Mouse (Mus musculus) CH12.LX (cell line): ENCODE measurements around the gene Chd9. TPM values are rescaled to one million over a fixed set of nuclear protein-coding genes. Genes with fewer than 3 reads are reported as not detected.

Experiments
- DNase-seq: peaks from one replicate; pipeline ENCODE4 v3.0.0-alpha.2; 2013; ENCODE audit errors: extremely low read depth
- H3K27ac ChIP-seq: 2 replicates; pipeline ENCODE4 v1.5.1; 2012; ENCODE audit warnings: low read depth, mild to moderate bottlenecking, control low read depth, moderate library complexity; ENCODE audit not compliant: insufficient read depth
- H3K27me3 ChIP-seq: replicated peaks from 2 replicates; pipeline ENCODE3; 2012; ENCODE audit warnings: inconsistent platforms
- H3K36me3 ChIP-seq, 2 experiments: replicated peaks in 1 of 2; 2 replicates each; pipeline versions ENCODE3 to v1.6.1; 2012; ENCODE audit warnings: inconsistent platforms in 1 of 2, low read length in 1 of 2, mild to moderate bottlenecking in 1 of 2, mixed read lengths in 1 of 2, moderate library complexity in 1 of 2; ENCODE audit not compliant: control insufficient read depth in 1 of 2, insufficient read depth in 1 of 2
- H3K4me1 ChIP-seq, 2 experiments: 2 replicates each; pipeline ENCODE4 v1.6.1; 2012; ENCODE audit warnings: inconsistent platforms in 1 of 2, moderate library complexity in 1 of 2; ENCODE audit not compliant: insufficient read depth in 2 of 2, control insufficient read depth in 1 of 2
- H3K4me2 ChIP-seq: 2 replicates; pipeline ENCODE4 v1.6.1; 2012; ENCODE audit warnings: low read depth, mild to moderate bottlenecking, control low read depth; ENCODE audit not compliant: poor library complexity, insufficient read depth, severe bottlenecking
- H3K4me3 ChIP-seq, 3 experiments: fragments of 150-350 bp in 1 of 3; sonication (generic) in 1 of 3; replicated peaks in 1 of 3; 2 replicates each; pipeline versions ENCODE3 to v1.5.1; 2011 to 2012; ENCODE audit warnings: low read depth in 2 of 3, low read length in 2 of 3, mild to moderate bottlenecking in 2 of 3, moderate library complexity in 2 of 3, control low read depth in 1 of 3, improper control_type of control experiment in 1 of 3, inconsistent platforms in 1 of 3, mixed read lengths in 1 of 3; ENCODE audit not compliant: poor library complexity in 1 of 3
- H3K79me2 ChIP-seq: replicated peaks from 2 replicates; pipeline ENCODE4 v1.6.1; 2012; ENCODE audit warnings: mild to moderate bottlenecking, moderate library complexity; ENCODE audit not compliant: control insufficient read depth, poor library complexity, insufficient read depth, severe bottlenecking; ENCODE audit errors: extremely low read depth
- H3K9ac ChIP-seq: 2 replicates; pipeline ENCODE4 v1.6.1; 2012; ENCODE audit warnings: low read depth, mild to moderate bottlenecking, control low read depth, moderate library complexity; ENCODE audit not compliant: insufficient read depth
- H3K9me3 ChIP-seq: replicated peaks from 2 replicates; pipeline ENCODE3; 2012; ENCODE audit warnings: low read length, inconsistent platforms, mixed read lengths
- BHLHE40 ChIP-seq: IDR thresholded peaks from 2 replicates; pipeline ENCODE4 v1.6.1; 2011; ENCODE audit warnings: mild to moderate bottlenecking, low read depth, low read length, improper control_type of control experiment
- CHD1 ChIP-seq: IDR thresholded peaks from 2 replicates; pipeline ENCODE4 v1.6.1; 2012; ENCODE audit warnings: low read depth, low read length, improper control_type of control experiment, inconsistent platforms
- CHD2 ChIP-seq: IDR thresholded peaks from 2 replicates; pipeline ENCODE4 v1.6.1; 2011; ENCODE audit warnings: low read length, improper control_type of control experiment
- CTCF ChIP-seq, 2 experiments: IDR thresholded peaks in 1 of 2; conservative IDR thresholded peaks in 1 of 2; 2 replicates each; pipeline ENCODE4 v1.5.1; 2011 to 2012; ENCODE audit warnings: low read depth in 2 of 2, low read length in 2 of 2, improper control_type of control experiment in 1 of 2, inconsistent platforms in 1 of 2, mild to moderate bottlenecking in 1 of 2, moderate library complexity in 1 of 2
- ELF1 ChIP-seq: IDR thresholded peaks from 2 replicates; pipeline ENCODE4 v1.6.1; 2014; ENCODE audit warnings: low read depth, mild to moderate bottlenecking, inconsistent platforms, low read length, improper control_type of control experiment
- MAFK ChIP-seq: IDR thresholded peaks from 2 replicates; pipeline ENCODE4 v1.6.1; 2011; ENCODE audit warnings: low read length, improper control_type of control experiment; ENCODE audit not compliant: insufficient replicate concordance
- MAZ ChIP-seq: IDR thresholded peaks from 2 replicates; pipeline ENCODE4 v1.6.1; 2012; ENCODE audit warnings: low read depth, mild to moderate bottlenecking, inconsistent platforms, low read length, improper control_type of control experiment, moderate library complexity
- MXI1 ChIP-seq: IDR thresholded peaks from 2 replicates; pipeline ENCODE4 v1.6.1; 2011; ENCODE audit warnings: mild to moderate bottlenecking, low read depth, low read length, improper control_type of control experiment
- MYC ChIP-seq: IDR thresholded peaks from 2 replicates; pipeline ENCODE4 v1.6.1; 2011; ENCODE audit warnings: low read depth, mild to moderate bottlenecking, improper control_type of control experiment, low read length
- NRF1 ChIP-seq: IDR thresholded peaks from 2 replicates; pipeline ENCODE4 v1.6.1; 2014; ENCODE audit warnings: low read depth, mild to moderate bottlenecking, inconsistent platforms, low read length, improper control_type of control experiment, moderate library complexity
- POLR2A ChIP-seq: IDR thresholded peaks from 2 replicates; pipeline ENCODE4 v1.6.1; 2011; ENCODE audit warnings: low read depth, mild to moderate bottlenecking, improper control_type of control experiment, low read length
- RAD21 ChIP-seq: IDR thresholded peaks from 2 replicates; pipeline ENCODE4 v1.6.1; 2011; ENCODE audit warnings: low read depth, mild to moderate bottlenecking, low read length, improper control_type of control experiment, moderate library complexity
- SIN3A ChIP-seq: IDR thresholded peaks from 2 replicates; pipeline ENCODE4 v1.6.1; 2012; ENCODE audit warnings: low read length, improper control_type of control experiment, inconsistent platforms
- SMC3 ChIP-seq: IDR thresholded peaks from 2 replicates; pipeline ENCODE4 v1.6.1; 2011; ENCODE audit warnings: low read depth, low read length, improper control_type of control experiment
- UBTF ChIP-seq: IDR thresholded peaks from 2 replicates; pipeline ENCODE4 v1.6.1; 2012; ENCODE audit warnings: low read depth, mild to moderate bottlenecking, inconsistent platforms, low read length, improper control_type of control experiment, moderate library complexity
- ZKSCAN1 ChIP-seq: IDR thresholded peaks from 2 replicates; pipeline ENCODE4 v1.6.1; 2012; ENCODE audit warnings: low read depth, inconsistent platforms, low read length, improper control_type of control experiment, borderline replicate concordance
- ZMIZ1 ChIP-seq: IDR thresholded peaks from 2 replicates; pipeline ENCODE4 v1.6.1; 2012; ENCODE audit warnings: low read depth, mild to moderate bottlenecking, inconsistent platforms, low read length, improper control_type of control experiment
- dilution Hi-C: fragments of 300-500 bp; cut with MboI; formaldehyde crosslinking; loops from 2 replicates; pipeline ENCODE4 v1.14.3; 2020; ENCODE audit warnings: low sequenced_read_pairs; ENCODE audit not compliant: extremely low pct_unique_long_range_greater_than_20kb, extremely low pct_ligation_motif_present
- in situ Hi-C: fragments of 300-500 bp; cut with MboI; formaldehyde crosslinking; loops from 3 replicates; pipeline ENCODE4 v1.14.3; 2019; ENCODE audit warnings: low sequenced_read_pairs, low pct_ligation_motif_present, low pct_unique_long_range_greater_than_20kb, mixed read lengths
- polyA plus RNA-seq: library from polyadenylated mRNA; unstranded; fragments of >175 nt; gene quantifications from 2 replicates; pipeline ENCODE4 v1.2.1, GENCODE M21; 2012; ENCODE audit warnings: low read depth; ENCODE audit not compliant: insufficient read length
- total RNA-seq, 2 experiments: library from RNA; depleted of rRNA; stranded (reverse); fragments of 300-350 nt in 1 of 2; fragments of >200 nt in 1 of 2; gene quantifications; 2 replicates each; pipeline ENCODE4 v1.2.3; 2012 to 2014

Gene Chd9
- total and polyA plus RNA-seq, 3 experiments: 12.7 to 188 (median 15.1) TPM

DNA sequence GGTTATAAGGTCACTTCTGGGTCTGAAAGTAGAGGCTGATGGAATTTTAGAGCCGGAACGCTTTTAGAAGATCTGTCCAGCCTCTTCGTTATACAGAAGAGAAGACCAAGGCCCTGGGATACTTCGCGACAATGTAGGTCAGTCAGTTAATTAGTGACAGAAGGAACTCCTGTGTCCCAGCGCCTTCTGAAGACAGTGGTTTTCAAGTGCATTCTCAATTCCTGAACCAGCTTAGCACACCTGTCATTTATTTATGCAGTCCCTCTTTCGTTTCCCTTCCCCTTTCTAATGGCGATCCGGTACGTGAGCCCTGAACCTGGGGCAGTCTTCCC, 79.3 kb downstream of the Chd9 start (continued):
- no peak; the same call in 1 of the 2 replicates for TF ChIP-seq MYC
- no peak for TF ChIP-seq CHD1

DNA sequence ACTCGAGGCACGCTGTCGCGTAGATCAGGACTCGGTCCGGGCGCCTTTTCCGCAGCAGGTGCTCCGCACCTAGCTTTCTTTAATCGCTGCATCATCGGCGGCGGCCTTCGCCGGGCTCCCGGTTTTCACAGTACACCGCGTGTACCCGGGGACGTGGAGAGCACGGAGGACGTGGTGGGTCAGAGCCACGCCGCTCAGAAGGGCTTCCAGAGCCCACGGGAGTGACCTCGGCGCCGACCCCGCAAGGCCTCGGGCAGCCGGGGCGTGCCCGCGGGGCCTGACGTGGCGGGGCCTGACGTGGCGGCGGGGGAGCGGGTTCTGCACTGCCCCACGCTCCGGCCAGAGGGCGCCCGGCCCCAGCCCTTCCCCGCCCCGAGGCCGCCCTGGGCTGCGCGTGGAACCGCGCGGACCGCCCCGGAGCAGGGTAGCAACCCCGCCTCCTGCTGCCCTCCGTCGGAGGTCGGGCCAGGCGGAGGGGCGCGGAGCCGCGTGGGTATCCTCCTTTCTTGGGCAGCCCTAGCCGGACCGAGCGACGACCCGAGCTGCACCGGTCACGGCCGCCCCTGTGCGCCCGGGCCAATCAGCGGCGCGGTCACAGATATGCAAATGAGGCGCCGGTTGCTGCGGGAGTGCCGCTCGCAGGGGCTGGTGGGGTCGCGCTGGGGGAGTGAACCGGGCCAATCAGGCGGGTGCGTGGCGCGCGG, 79.8 kb downstream of the Chd9 start:
- H3K36me3 ChIP-seq: no peaks in the 10 kb centered on the region
- in situ Hi-C loops (no loop called here), dilution Hi-C loops (no loop called here)
- peaks cover 8% of the 10 kb centered on the region; the same call in 1 of the 2 replicates for H3K79me2 ChIP-seq
- no peaks in the 10 kb centered on the region for H3K27me3 ChIP-seq
- H3K9me3 ChIP-seq: no peaks in the 10 kb centered on the region
- H3K4me2 ChIP-seq: peak overlapping the region; percentile 92
- peaks cover 0 to 14% of the 10 kb centered on the region in 2 experiments; a peak in 2 of 4 replicates for H3K4me1 ChIP-seq
- peak overlapping the region; percentile 70 for H3K9ac ChIP-seq
- H3K4me3 ChIP-seq: peak overlapping the region; percentile 69 to 88 (median 74)
- TF ChIP-seq CHD2: no peak
- TF ChIP-seq UBTF: peak; percentile 87
- peak; percentile 29 for TF ChIP-seq RAD21
- peak; percentile 51; the same call in 1 of the 2 replicates for TF ChIP-seq NRF1
- TF ChIP-seq ZKSCAN1: no peak
- peak; percentile 60; the same call in 1 of the 2 replicates for TF ChIP-seq MXI1
- TF ChIP-seq ELF1: no peak
- TF ChIP-seq POLR2A: peak; percentile 45
- TF ChIP-seq SIN3A: peak; percentile 16; the same call in 1 of the 2 replicates
- peak; percentile 66; the same call in 1 of the 2 replicates for TF ChIP-seq ZMIZ1
- no peak for TF ChIP-seq MAZ
- peak in 1 of 2 experiments; percentile 66; a peak in 2 of 4 replicates for TF ChIP-seq CTCF (conservative IDR thresholded peaks at IDR 0.05 in 1 of 2, IDR thresholded peaks at IDR 0.05 in 1 of 2; ENCODE audit: low read depth in 2 of 2, low read length in 2 of 2)
- peak; percentile 28; the same call in 1 of the 2 replicates for TF ChIP-seq BHLHE40
- TF ChIP-seq SMC3: peak; percentile 51
- peak; percentile 1; the same call in 1 of the 2 replicates for TF ChIP-seq MAFK
- peak; percentile 78 for DNase-seq
- H3K27ac ChIP-seq: peak overlapping the region; percentile 78
